In the genomic region with DNA sequence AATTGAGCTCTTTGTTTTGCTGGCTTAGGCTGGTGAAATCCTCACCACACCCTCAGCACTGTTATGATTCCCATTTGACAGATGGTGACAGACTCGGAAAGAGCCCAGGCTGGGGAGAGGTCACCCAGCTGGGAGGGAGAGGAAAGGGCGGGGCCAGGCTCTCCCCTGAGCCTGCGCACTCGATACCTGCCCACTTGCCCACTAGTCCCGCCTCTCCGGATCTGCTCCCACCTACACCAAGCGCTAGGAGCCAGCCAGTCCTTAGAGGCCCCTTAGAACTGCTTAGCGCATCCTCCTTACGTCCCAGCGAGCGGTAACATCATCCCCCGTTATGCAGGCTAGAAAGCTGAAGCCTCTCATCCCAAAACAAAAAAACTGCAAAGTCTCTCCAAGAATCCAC, we compare ENCODE assay signal across 8 mouse cellular contexts. TPM values are rescaled to one million over a fixed set of nuclear protein-coding genes. Genes with fewer than 3 reads are reported as not detected.
A peak's percentile ranks its signal among the peaks of the same experiment; 100 is the strongest.
DNase-seq lines count a peak whose midpoint lies in the region; ATAC-seq and TF ChIP-seq lines count a peak whose summit lies in the region.

No protein-coding gene starts in this region.

- WGBS in kidney, adult 2 months = 2% methylated on average over 12 of the region's 12 CpGs
- 1% methylated on average over 12 of the region's 12 CpGs for WGBS in limb, embryonic 10.5 days

- peaks cover 4% of the 10 kb centered on the region; the same call in 1 of the 2 replicates for H3K27me3 ChIP-seq in kidney, adult 2 months (replicated peaks; ENCODE audit: control insufficient read depth, insufficient read depth, low read length)
- peaks cover 52% of the 10 kb centered on the region for H3K27me3 ChIP-seq in limb, embryonic 10.5 days (ENCODE audit: low read depth, poor library complexity, severe bottlenecking)

- H3K4me1 ChIP-seq in kidney, adult 2 months (ENCODE audit: control insufficient read depth, insufficient read depth, low read length) = no peaks in the 10 kb centered on the region
- H3K4me1 ChIP-seq in limb, embryonic 10.5 days = peaks cover 22% of the 10 kb centered on the region

- DNase-seq in ovary, postnatal 36 days (ENCODE audit: low spot score) = peak; percentile 38
- DNase-seq in ovary, postnatal 10 days (ENCODE audit: low spot score) = no peak
- DNase-seq in embryo, embryonic 10 days (ENCODE audit: low spot score) = peak; percentile 73
- peak; percentile 79 for DNase-seq in heart, adult 8-10 months (ENCODE audit: low spot score)
- peak; percentile 89 for DNase-seq in kidney, adult 2 months
- DNase-seq in limb, embryonic 10.5 days (ENCODE audit: low spot score) = peak; percentile 53
- DNase-seq in neural tube, embryonic 10.5 days (ENCODE audit: extremely low spot score, low spot score) = peak; percentile 35

- TF ChIP-seq POLR2A in kidney, adult 2 months (IDR thresholded peaks at IDR 0.05; ENCODE audit: low read depth, low read length) = no peak

- TF ChIP-seq CTCF in kidney, adult 2 months (conservative IDR thresholded peaks at IDR 0.05; ENCODE audit: insufficient read depth, insufficient read length, low read depth, low read length) = no peak

- no peaks in the 10 kb centered on the region for H3K36me3 ChIP-seq in kidney, adult 2 months (ENCODE audit: control insufficient read depth, insufficient read depth, low read length)
- no peaks in the 10 kb centered on the region for H3K36me3 ChIP-seq in limb, embryonic 10.5 days

- H3K9me3 ChIP-seq in limb, embryonic 10.5 days (replicated peaks) = no peaks in the 10 kb centered on the region

- ATAC-seq in megakaryocyte progenitor cell, adult 5-6 weeks (replicated peaks; ENCODE audit: poor library complexity) = no peak

- no peak overlapping the region for H3K4me3 ChIP-seq in kidney, adult 2 months (ENCODE audit: insufficient read depth, low read depth, low read length)
- H3K4me3 ChIP-seq in limb, embryonic 10.5 days = peak overlapping the region; percentile 18; the same call in 1 of the 2 replicates

- peak overlapping the region; percentile 13 for H3K27ac ChIP-seq in kidney, adult 2 months (ENCODE audit: insufficient read depth, low read depth, low read length)
- H3K27ac ChIP-seq in limb, embryonic 10.5 days = no peak overlapping the region

RNA-seq across cellular contexts. Expression of a gene that starts 4.6 kb away (rescaled TPM):
- 1 to 10 TPM; 3.2 to 5.5 (median 5.1) TPM for total RNA-seq in heart, adult 8-10 months (2022)
- polyA plus RNA-seq in kidney, adult 2 months (2012; rRNA removed) = 0.80 and 1.1 TPM in 2 replicates
- polyA plus RNA-seq in limb, embryonic 10.5 days (2016; fragmentation: Nextera tagmentation; extraction: Ambion mirVana) = 0.23 and 0.28 TPM in 2 replicates
- total RNA-seq in megakaryocyte progenitor cell, adult 5-6 weeks (2015) = not detected in 2 replicates
- not detected in 2 replicates for total RNA-seq in megakaryocyte progenitor cell, adult 5-6 weeks (2017)

RNA-seq across cellular contexts. Expression of a gene that starts 10.9 kb away (rescaled TPM):
- total RNA-seq in heart, adult 8-10 months (2022) = 10 to 100 TPM in 1 of 4 experiments, 1 to 10 TPM in 3; 7.4 to 10.7 (median 8.9) TPM
- polyA plus RNA-seq in kidney, adult 2 months (2012; rRNA removed) = 19.8 and 21.3 TPM in 2 replicates
- polyA plus RNA-seq in limb, embryonic 10.5 days (2016; fragmentation: Nextera tagmentation; extraction: Ambion mirVana) = 34.1 and 37.6 TPM in 2 replicates
- 11.9 and 14.1 TPM in 2 replicates for total RNA-seq in megakaryocyte progenitor cell, adult 5-6 weeks (2015)
- total RNA-seq in megakaryocyte progenitor cell, adult 5-6 weeks (2017) = 11.3 and 17.0 TPM in 2 replicates

RNA-seq across cellular contexts. Expression of a gene that starts 49.9 kb away (rescaled TPM):
- total RNA-seq in heart, adult 8-10 months (2022) = 1 to 10 TPM; 1.1 to 6.7 (median 1.6) TPM
- polyA plus RNA-seq in kidney, adult 2 months (2012; rRNA removed) = 2.3 and 5.9 TPM in 2 replicates
- polyA plus RNA-seq in limb, embryonic 10.5 days (2016; fragmentation: Nextera tagmentation; extraction: Ambion mirVana) = 0.33 and 0.58 TPM in 2 replicates
- 264 and 265 TPM in 2 replicates for total RNA-seq in megakaryocyte progenitor cell, adult 5-6 weeks (2015)
- 31.3 and 35.6 TPM in 2 replicates for total RNA-seq in megakaryocyte progenitor cell, adult 5-6 weeks (2017)

Comparison
In these comparisons a context has a peak if more than half of its experiments do, and no peak if none do; other contexts are left out.
1. RNA of a gene that starts 4.6 kb away (total RNA-seq): 3.2 to 5.5 TPM in heart, adult 8-10 months; not detected in megakaryocyte progenitor cell, adult 5-6 weeks; every median in the first group is over 4 times any median in the second.
2. RNA of a gene that starts 49.9 kb away (total RNA-seq): 31.3 to 265 TPM in megakaryocyte progenitor cell, adult 5-6 weeks; 1.1 to 6.7 TPM in heart, adult 8-10 months; every median in the first group is over 4 times any median in the second.